Comparison of ENCODE assay signal across 11 mouse cellular contexts in the genomic region with DNA sequence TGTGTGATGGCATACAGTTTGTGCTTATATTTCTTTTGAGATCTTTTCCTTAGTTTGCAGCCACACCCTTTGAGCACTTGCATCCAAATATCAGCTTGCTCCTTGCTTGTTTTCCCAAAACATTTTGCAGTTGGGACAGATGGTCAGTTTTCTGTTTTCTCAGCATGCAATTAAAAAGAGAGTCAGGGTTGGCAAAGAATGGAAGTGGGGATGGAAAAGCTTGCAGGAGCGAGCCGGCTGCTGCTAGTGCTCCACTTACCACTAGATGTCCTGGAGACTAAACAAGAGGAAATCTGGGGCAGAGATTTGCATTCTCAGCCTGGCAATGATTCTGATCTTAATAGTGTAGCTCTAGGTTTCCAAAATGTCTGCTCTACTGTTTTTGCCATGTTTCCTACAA.
DNase-seq lines count a peak whose midpoint lies in the region; ATAC-seq and TF ChIP-seq lines count a peak whose summit lies in the region.
"Had no signal": no experiment of that assay in that cellular context is flagged by ENCODE, and none has a peak within 500 bp of the region (broad histone marks: within the 10 kb centered on the region; RNA-seq: fewer than 3 reads in every experiment).

No protein-coding gene starts in this region.

- intact Hi-C loops in left cerebral cortex, postnatal 14 days (cut with DNase I): no loop called here

- TF ChIP-seq CTCF in intestine, postnatal 0 days (IDR thresholded peaks at IDR 0.05; ENCODE audit: low read depth): peak; percentile 31

- H3K4me1 ChIP-seq in intestine, postnatal 0 days (replicated peaks; ENCODE audit: control insufficient read depth, insufficient read depth, low read length): no peaks in the 10 kb centered on the region
- no peaks in the 10 kb centered on the region for H3K4me1 ChIP-seq in intestine, embryonic 15.5 days (replicated peaks)
- H3K4me1 ChIP-seq: embryonic facial prominence, embryonic 13.5 days; limb, embryonic 12.5 days; stomach, embryonic 15.5 days had no signal

- WGBS in intestine, postnatal 0 days: 7% methylated on average over 2 of the region's 2 CpGs
- WGBS in intestine, embryonic 15.5 days: 15% methylated on average over 2 of the region's 2 CpGs

- peak; percentile 6 for DNase-seq in ZHBTc4 (ENCODE audit: low read depth, low spot score)
- peak; percentile 82 to 88 for DNase-seq in cerebellum, postnatal 25 days
- DNase-seq in left cerebral cortex, postnatal 14 days (ENCODE audit: low spot score in 2 of 2): peak; percentile 50 to 57
- DNase-seq in thymus, postnatal 14 days: no peak
- no peak for DNase-seq in thymus, postnatal 36 days
- DNase-seq in urinary bladder, postnatal 25 days (ENCODE audit: low spot score): no peak

- H3K9ac ChIP-seq in intestine, postnatal 0 days (ENCODE audit: low read depth, low read length): no peak overlapping the region
- no peak overlapping the region for H3K9ac ChIP-seq in intestine, embryonic 15.5 days
- H3K9ac ChIP-seq: embryonic facial prominence, embryonic 13.5 days; limb, embryonic 12.5 days; stomach, embryonic 15.5 days had no signal

- H3K9me3 ChIP-seq in intestine, postnatal 0 days (ENCODE audit: control insufficient read depth): no peaks in the 10 kb centered on the region
- no peaks in the 10 kb centered on the region for H3K9me3 ChIP-seq in intestine, embryonic 15.5 days
- H3K9me3 ChIP-seq: stomach, embryonic 15.5 days had no signal

- no peaks in the 10 kb centered on the region for H3K27me3 ChIP-seq in intestine, postnatal 0 days (replicated peaks; ENCODE audit: control insufficient read depth, insufficient read depth, low read length)
- H3K27me3 ChIP-seq in intestine, embryonic 15.5 days (replicated peaks): no peaks in the 10 kb centered on the region
- H3K27me3 ChIP-seq: embryonic facial prominence, embryonic 13.5 days; limb, embryonic 12.5 days; stomach, embryonic 15.5 days had no signal

- no peaks in the 10 kb centered on the region for H3K36me3 ChIP-seq in intestine, postnatal 0 days (ENCODE audit: control insufficient read depth, insufficient read depth)
- H3K36me3 ChIP-seq in intestine, embryonic 15.5 days: no peaks in the 10 kb centered on the region
- H3K36me3 ChIP-seq: embryonic facial prominence, embryonic 13.5 days; limb, embryonic 12.5 days; stomach, embryonic 15.5 days had no signal

- H3K4me3 ChIP-seq in intestine, postnatal 0 days (ENCODE audit: low read depth, low read length): no peak overlapping the region
- H3K4me3 ChIP-seq in intestine, embryonic 15.5 days (replicated peaks): no peak overlapping the region
- H3K4me3 ChIP-seq: embryonic facial prominence, embryonic 13.5 days; limb, embryonic 12.5 days; stomach, embryonic 15.5 days had no signal

- H3K27ac ChIP-seq in intestine, postnatal 0 days (ENCODE audit: low read depth, low read length): no peak overlapping the region
- H3K27ac ChIP-seq in intestine, embryonic 15.5 days: no peak overlapping the region
- H3K27ac ChIP-seq: embryonic facial prominence, embryonic 13.5 days; limb, embryonic 12.5 days; stomach, embryonic 15.5 days had no signal

- H3K4me2 ChIP-seq in intestine, postnatal 0 days (replicated peaks; ENCODE audit: low read depth): no peak overlapping the region
- no peak overlapping the region for H3K4me2 ChIP-seq in intestine, embryonic 15.5 days (replicated peaks)
- H3K4me2 ChIP-seq: embryonic facial prominence, embryonic 13.5 days; limb, embryonic 12.5 days; stomach, embryonic 15.5 days had no signal

- ATAC-seq in intestine, postnatal 0 days: no peak
- no peak for ATAC-seq in intestine, embryonic 15.5 days

Comparison
In these comparisons a context has a peak if more than half of its experiments do, and no peak if none do; other contexts are left out.
1. DNase-seq: peak in ZHBTc4 (single experiment), cerebellum, postnatal 25 days (2 of 2) and left cerebral cortex, postnatal 14 days (2 of 2); none in thymus, postnatal 14 days (single experiment), thymus, postnatal 36 days (0 of 2) and urinary bladder, postnatal 25 days (single experiment).